Mouse (Mus musculus): ENCODE results near the gene Ranbp9. TPM values are rescaled to one million over a fixed set of nuclear protein-coding genes. Genes with fewer than 3 reads are reported as not detected.

Gene Ranbp9
- polyA plus RNA-seq, 3 experiments from 2014 or later, result 25.0 to 34.8 (median 34.3) TPM

DNA sequence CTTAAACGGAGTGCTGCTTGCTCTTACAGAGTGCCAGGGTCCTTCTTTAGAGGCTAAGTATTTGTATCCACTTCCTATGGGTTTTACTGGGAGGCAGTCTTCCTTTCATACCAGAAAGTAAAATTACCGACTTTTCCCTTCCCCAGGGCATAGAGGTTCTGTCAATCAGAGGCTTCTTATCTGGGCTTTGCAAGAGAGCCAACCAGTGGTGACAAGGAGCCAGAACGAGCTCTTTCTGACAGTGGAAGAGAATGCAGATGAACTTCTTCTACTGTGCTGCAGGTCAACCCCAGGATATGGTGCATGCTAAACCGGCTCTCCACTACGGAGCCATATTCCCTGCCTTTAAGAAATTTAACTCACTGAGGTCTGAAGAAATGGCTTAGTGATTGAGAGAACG, 120.5 kb downstream of the Ranbp9 start:
- ATAC-seq, result no peak

DNA sequence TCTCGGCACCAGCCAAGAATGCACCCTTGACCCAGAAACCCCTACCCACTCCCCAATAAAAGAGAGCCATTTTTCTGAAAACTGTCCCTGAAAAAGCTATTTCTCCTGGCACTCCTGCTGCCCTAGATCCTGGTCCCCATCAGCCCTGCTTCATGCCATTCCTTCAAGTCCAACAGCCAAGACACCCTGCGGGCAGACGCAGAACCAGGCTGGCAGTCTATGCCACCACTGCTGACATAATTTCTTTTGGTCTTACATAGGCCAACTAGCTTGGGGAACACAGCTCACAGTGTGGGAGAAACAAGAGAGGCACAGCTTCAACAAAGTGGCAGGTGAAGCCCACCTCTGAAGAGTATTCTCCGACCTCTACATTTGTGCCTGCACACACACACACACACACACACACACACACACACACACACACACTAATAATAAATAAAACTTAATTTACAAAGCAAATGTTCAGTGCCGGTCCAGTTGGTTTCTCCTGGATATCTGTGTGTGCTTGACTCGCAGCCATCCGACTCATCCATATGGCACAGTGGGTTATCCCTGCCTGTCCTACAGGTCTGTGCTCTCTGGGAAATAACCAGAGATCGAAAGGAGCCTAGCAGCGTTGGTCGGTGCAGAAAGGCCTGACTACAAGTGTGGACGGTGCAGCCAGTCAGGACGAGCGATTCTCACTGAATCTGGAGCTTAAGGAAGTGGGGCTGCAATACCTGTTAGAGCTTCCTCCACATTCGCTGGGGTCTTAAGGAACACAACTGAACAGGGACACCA, 124.5 kb downstream of the Ranbp9 start:
- ATAC-seq, result no peak

DNA sequence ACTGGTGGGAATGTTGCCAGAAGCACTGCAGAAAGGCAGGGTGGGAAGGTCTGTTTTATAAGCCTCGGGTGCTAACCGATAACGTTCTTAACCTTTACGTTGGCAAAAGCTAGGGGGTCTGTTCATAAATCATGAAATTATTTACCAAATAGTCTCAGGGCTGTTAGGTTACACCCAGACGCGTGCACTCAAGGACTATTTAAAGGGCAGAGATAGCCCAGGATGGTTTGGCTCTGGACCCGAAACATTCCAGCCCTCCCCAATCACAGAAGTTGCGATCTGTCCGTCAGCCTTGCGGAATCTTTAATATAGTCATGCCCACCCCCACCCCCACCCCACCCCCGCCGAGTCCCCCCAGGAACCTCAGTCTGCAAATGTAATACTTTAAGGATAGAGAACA, 126.7 kb downstream of the Ranbp9 start:
- no peak for ATAC-seq

DNA sequence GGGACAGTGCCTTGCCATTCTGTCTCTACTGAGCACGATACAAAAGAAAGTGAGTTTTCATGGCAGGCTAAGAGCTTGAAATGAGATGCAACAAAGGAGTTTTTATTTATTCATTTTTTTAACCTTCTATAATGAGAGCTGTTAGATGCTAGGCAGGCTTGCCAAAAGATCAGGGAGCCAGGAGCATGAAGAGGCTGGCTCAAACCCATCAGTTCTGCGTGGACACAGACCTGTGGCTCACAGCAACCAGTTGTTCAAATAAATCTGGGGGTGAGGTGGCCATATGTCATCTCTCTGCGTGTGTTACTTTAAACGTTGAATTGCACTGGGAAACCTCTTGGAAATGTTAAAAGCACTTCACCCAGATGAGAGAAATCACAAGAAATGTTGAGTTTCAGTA, 127.7 kb downstream of the Ranbp9 start:
- ATAC-seq, result no peak

Other genes starting within 250 kb of the Ranbp9 start
- 1 to 10 TPM; 3.6 to 4.8 (median 4.6) TPM for gene Gfod1, start 177.1 kb downstream of the Ranbp9 start, polyA plus RNA-seq (2017; shearing (Covaris generic))
- gene Sirt5, start 115.8 kb downstream of the Ranbp9 start, polyA plus RNA-seq (2017; shearing (Covaris generic)), result 10 to 100 TPM; 17.2 to 49.5 (median 35.4) TPM
- 100 to 1,000 TPM; 161 to 171 (median 171) TPM for gene Nol7, start 82.9 kb downstream of the Ranbp9 start, polyA plus RNA-seq (2017; shearing (Covaris generic))
- 10 to 100 TPM in 2 of 3 experiments, 1 to 10 TPM in 1; 7.1 to 19.0 (median 17.0) TPM for gene Mcur1, start 78.9 kb upstream of the Ranbp9 start, polyA plus RNA-seq (2017; shearing (Covaris generic))
- gene Rnf182, start 134.4 kb upstream of the Ranbp9 start, polyA plus RNA-seq (2017; shearing (Covaris generic)), result not detected

Data from inflammation-experienced regulatory T-cells, adult 6 months (primary cell).